Mouse (Mus musculus): Measurements from ENCODE around the gene Tmem54.

Gene Tmem54

GRCm38 (mm10) chr4:129129387-129129786, 24.0 kb downstream of the Tmem54 start:
- no peak for DNase-seq (ENCODE audit: low spot score in 2 of 2)

- DNase-seq (ENCODE audit: low spot score in 2 of 2), result peak in 1 of 2 experiments; percentile 63
Measured at GRCm38 (mm10) chr4:129130149-129130548, 24.8 kb downstream of the Tmem54 start.

- no peak for DNase-seq (ENCODE audit: low spot score in 2 of 2)
Measured at GRCm38 (mm10) chr4:129130755-129131303, 25.5 kb downstream of the Tmem54 start.

GRCm38 (mm10) chr4:129134799-129135585, 29.6 kb downstream of the Tmem54 start:
- peak; percentile 74 to 90 for DNase-seq (ENCODE audit: low spot score in 2 of 2)

GRCm38 (mm10) chr4:129135637-129136036, 30.3 kb downstream of the Tmem54 start:
- no peak for DNase-seq (ENCODE audit: low spot score in 2 of 2)

- DNase-seq (ENCODE audit: low spot score in 2 of 2), result no peak
Measured at GRCm38 (mm10) chr4:129136189-129136578, 30.8 kb downstream of the Tmem54 start.

- no peak for DNase-seq (ENCODE audit: low spot score in 2 of 2)
Measured at GRCm38 (mm10) chr4:129136579-129137391, 31.4 kb downstream of the Tmem54 start, which contains the start of gene Fndc5. Gene Fndc5, plus strand, starts transcription at chr4:129136999.

- DNase-seq (ENCODE audit: low spot score in 2 of 2), result no peak
Measured at GRCm38 (mm10) chr4:129137392-129138321, 32.3 kb downstream of the Tmem54 start.

GRCm38 (mm10) chr4:129139642-129140041, 34.3 kb downstream of the Tmem54 start:
- no peak for DNase-seq (ENCODE audit: low spot score in 2 of 2)

GRCm38 (mm10) chr4:129140808-129141207, 35.5 kb downstream of the Tmem54 start:
- DNase-seq (ENCODE audit: low spot score in 2 of 2), result no peak

- peak in 1 of 2 experiments; percentile 52 for DNase-seq (ENCODE audit: low spot score in 2 of 2)
Measured at GRCm38 (mm10) chr4:129141560-129142438, 36.5 kb downstream of the Tmem54 start.

- DNase-seq (ENCODE audit: low spot score in 2 of 2), result no peak
Measured at GRCm38 (mm10) chr4:129142439-129143045, 37.2 kb downstream of the Tmem54 start.

GRCm38 (mm10) chr4:129143509-129143908, 38.2 kb downstream of the Tmem54 start:
- no peak for DNase-seq (ENCODE audit: low spot score in 2 of 2)

- peak in 1 of 2 experiments; percentile 71 for DNase-seq (ENCODE audit: low spot score in 2 of 2)
Measured at GRCm38 (mm10) chr4:129144401-129145367, 39.3 kb downstream of the Tmem54 start.

- DNase-seq (ENCODE audit: low spot score in 2 of 2), result no peak
Measured at GRCm38 (mm10) chr4:129145411-129145810, 40.1 kb downstream of the Tmem54 start.

GRCm38 (mm10) chr4:129145943-129146342, 40.6 kb downstream of the Tmem54 start:
- no peak for DNase-seq (ENCODE audit: low spot score in 2 of 2)

- DNase-seq (ENCODE audit: low spot score in 2 of 2), result no peak
Measured at GRCm38 (mm10) chr4:129146392-129146791, 41.0 kb downstream of the Tmem54 start.

GRCm38 (mm10) chr4:129147552-129148103, 42.3 kb downstream of the Tmem54 start:
- no peak for DNase-seq (ENCODE audit: low spot score in 2 of 2)

Measured in cerebellum, postnatal 4 days (tissue).